Mouse (Mus musculus): Measurements from ENCODE around the gene Lrrn2. TPM values are rescaled to one million over a fixed set of nuclear protein-coding genes. Genes with fewer than 3 reads are reported as not detected.

Lrrn2 gene
- total and polyA plus RNA-seq, 3 experiments: not detected

DNA sequence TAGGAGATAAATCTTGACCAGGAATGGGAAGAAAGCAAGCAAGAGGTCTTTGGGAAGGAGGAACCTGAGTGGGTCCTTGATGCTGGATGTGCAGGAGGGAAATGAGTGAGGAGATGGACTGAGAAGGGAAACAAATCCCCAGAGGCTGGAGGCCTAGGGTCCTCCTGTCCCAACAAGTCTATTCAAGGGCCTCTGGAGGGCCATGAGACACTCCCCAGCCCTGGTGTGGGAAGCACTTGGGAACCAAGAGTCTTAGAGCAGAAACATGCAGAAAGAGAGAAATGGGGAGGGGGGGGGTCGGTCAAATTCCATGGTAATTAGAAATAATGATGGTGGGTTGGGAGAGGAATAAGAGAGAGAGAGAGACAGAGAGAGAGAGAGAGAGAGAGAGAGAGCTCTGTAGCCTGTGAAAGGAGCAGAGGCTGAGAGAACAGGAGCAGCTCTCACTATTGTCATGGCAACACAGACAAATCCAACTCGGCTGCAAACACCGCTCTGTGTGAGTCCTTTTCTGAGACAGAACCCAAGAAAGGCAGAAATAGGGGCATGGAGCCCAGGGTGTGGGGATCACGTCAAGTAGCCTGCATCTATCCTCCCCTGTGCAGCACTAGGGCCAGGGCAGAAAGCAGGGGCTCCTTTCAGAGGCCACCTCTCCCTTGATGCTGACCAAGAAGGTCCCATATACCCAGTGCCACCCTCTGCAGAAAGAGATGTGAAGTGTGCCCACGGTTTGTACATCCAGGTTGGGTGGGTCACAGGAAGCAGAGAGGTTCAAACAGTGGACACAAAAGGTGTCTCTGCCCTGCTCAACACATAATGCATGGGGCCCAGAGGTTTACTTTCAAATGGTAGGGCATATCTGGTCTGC is 21.3 kb upstream of the Lrrn2 start:
- Histone ChIP-seq H3K9ac (ENCODE audit: control insufficient read depth, low read depth, low read length, poor library complexity, severe bottlenecking) (no peak overlapping the region), H3K27ac (ENCODE audit: control insufficient read depth, low read depth, low read length) (no peak overlapping the region), H3K4me1 (ENCODE audit: control insufficient read depth in 1 of 2, insufficient read depth in 2 of 2, low read length in 2 of 2) (no peaks in the 10 kb centered on the region), H3K36me3 (ENCODE audit: control insufficient read depth in 1 of 2, insufficient read depth in 2 of 2, low read length in 2 of 2) (no peaks in the 10 kb centered on the region), H3K79me2 (ENCODE audit: control insufficient read depth, insufficient read depth, low read length, poor library complexity) (no peaks in the 10 kb centered on the region), H3K27me3 (ENCODE audit: control insufficient read depth in 1 of 2, insufficient read depth in 2 of 2, low read length in 2 of 2) (peaks cover 7 to 18% of the 10 kb centered on the region in 2 experiments), H3K9me3 (replicated peaks; ENCODE audit: insufficient read depth, low read length) (no peaks in the 10 kb centered on the region), H3K4me3 (ENCODE audit: control insufficient read depth in 1 of 2, insufficient read depth in 1 of 2, low read depth in 2 of 2, low read length in 2 of 2) (no peak overlapping the region)
- TF ChIP-seq ZMIZ1 (IDR thresholded peaks at IDR 0.05; ENCODE audit: low read depth, low read length) (no peak), TAL1 (IDR thresholded peaks at IDR 0.05; ENCODE audit: low read length) (no peak), CHD2 (IDR thresholded peaks at IDR 0.05; ENCODE audit: low read length) (no peak), POLR2AphosphoS2 (IDR thresholded peaks at IDR 0.05; ENCODE audit: low read length) (no peak), JUND (IDR thresholded peaks at IDR 0.05; ENCODE audit: low read depth, low read length) (no peak), ELF1 (IDR thresholded peaks at IDR 0.05; ENCODE audit: low read depth, low read length) (no peak)
- no peak for DNase-seq (ENCODE audit: low read depth, low spot score)

DNA sequence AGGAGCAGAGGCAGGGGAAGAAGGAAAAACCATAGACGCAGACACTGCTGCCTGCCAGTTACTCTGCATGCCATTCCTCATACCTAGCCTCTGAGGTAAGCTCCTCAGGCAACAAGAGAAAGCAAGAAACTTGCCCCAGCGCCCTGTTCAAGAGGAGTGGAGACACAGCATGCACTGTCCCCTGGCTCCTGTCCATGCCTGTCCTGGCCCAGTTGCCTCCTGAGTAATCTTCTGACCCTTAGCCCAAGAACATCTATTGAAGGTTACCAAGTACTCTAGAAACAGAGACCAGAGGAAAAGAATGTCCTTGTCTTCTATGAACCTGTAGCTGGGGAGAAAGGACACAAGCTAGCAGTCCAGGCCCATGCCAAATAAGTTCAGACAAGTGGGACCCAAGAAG is 15.9 kb upstream of the Lrrn2 start:
- TF ChIP-seq ZNF384 (IDR thresholded peaks at IDR 0.05; ENCODE audit: low read depth, low read length) (no peak), UBTF (IDR thresholded peaks at IDR 0.05; ENCODE audit: borderline replicate concordance, insufficient read depth, low read depth, low read length) (no peak), GABPA (IDR thresholded peaks at IDR 0.05; ENCODE audit: low read depth, low read length) (no peak), SIN3A (IDR thresholded peaks at IDR 0.05; ENCODE audit: low read length) (no peak), ZMIZ1 (IDR thresholded peaks at IDR 0.05; ENCODE audit: low read depth, low read length) (no peak), POLR2AphosphoS5 (IDR thresholded peaks at IDR 0.05; ENCODE audit: borderline replicate concordance, low read depth, low read length) (no peak), CHD2 (IDR thresholded peaks at IDR 0.05; ENCODE audit: low read length) (no peak), USF1 (IDR thresholded peaks at IDR 0.05; ENCODE audit: low read depth, low read length) (no peak), ETS1 (IDR thresholded peaks at IDR 0.05; ENCODE audit: low read depth, low read length) (no peak), MYB (IDR thresholded peaks at IDR 0.05; ENCODE audit: low read depth, low read length) (no peak), TCF12 (IDR thresholded peaks at IDR 0.05; ENCODE audit: low read depth, low read length) (no peak), ELF1 (IDR thresholded peaks at IDR 0.05; ENCODE audit: low read depth, low read length) (no peak)
- Histone ChIP-seq H3K27me3 (ENCODE audit: control insufficient read depth in 1 of 2, insufficient read depth in 2 of 2, low read length in 2 of 2) (peaks cover 0 to 8% of the 10 kb centered on the region in 2 experiments), H3K9me3 (replicated peaks; ENCODE audit: insufficient read depth, low read length) (no peaks in the 10 kb centered on the region)

More for the DNA sequence above, 15.9 kb upstream of the Lrrn2 start:
- Histone ChIP-seq H3K4me1 (ENCODE audit: control insufficient read depth in 1 of 2, insufficient read depth in 2 of 2, low read length in 2 of 2) (no peaks in the 10 kb centered on the region), H3K36me3 (ENCODE audit: control insufficient read depth in 1 of 2, insufficient read depth in 2 of 2, low read length in 2 of 2) (no peaks in the 10 kb centered on the region), H3K27ac (ENCODE audit: control insufficient read depth, low read depth, low read length) (no peak overlapping the region), H3K9ac (ENCODE audit: control insufficient read depth, low read depth, low read length, poor library complexity, severe bottlenecking) (no peak overlapping the region), H3K79me2 (ENCODE audit: control insufficient read depth, insufficient read depth, low read length, poor library complexity) (no peaks in the 10 kb centered on the region), H3K4me3 (ENCODE audit: control insufficient read depth in 1 of 2, insufficient read depth in 1 of 2, low read depth in 2 of 2, low read length in 2 of 2) (no peak overlapping the region)
- DNase-seq (ENCODE audit: low read depth, low spot score): no peak
